Mouse (Mus musculus) stomach, postnatal 0 days (tissue): ENCODE data around the gene Prr11.

Experiments used
- CTCF ChIP-seq: IDR thresholded peaks from 2 replicates; pipeline ENCODE4 v1.5.1; 2016; ENCODE audit warnings: antibody characterized with exemption, low read depth, mild to moderate bottlenecking, moderate library complexity
- EP300 ChIP-seq: optimal IDR thresholded peaks from 2 replicates; pipeline ENCODE3; 2016; ENCODE audit warnings: antibody characterized with exemption

DNA sequence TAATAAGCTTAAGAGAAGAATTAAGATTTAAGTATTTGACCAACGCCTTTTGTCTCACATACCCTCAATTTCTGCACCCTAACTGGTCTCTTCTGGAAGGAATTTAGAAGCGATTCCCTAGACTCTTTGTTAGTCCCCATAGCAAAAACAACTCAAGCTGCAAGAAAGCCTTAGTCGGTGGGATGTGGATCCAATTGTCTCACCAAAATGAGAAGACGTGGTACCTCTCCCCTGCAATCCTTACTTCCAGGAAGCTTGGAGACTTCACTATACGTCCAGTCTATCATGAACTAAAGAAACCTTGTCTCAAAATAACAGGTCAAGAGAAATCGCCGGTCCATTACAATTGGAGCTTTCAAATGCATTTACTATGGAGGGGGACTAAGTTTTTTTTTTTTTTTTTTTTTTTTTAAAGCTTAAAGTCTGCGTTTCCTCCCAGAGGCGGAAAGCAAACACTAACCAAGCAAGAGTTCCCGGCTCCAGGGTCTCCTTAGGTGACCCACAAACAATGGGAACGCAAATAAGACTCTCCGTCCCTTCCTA is 17.8 kb upstream of the Prr11 start:
- TF ChIP-seq CTCF: no peak
- no peak for TF ChIP-seq EP300
